Mouse (Mus musculus) embryonic facial prominence, embryonic 11.5 days (tissue): Measurements from ENCODE around the gene Il17rc. TPM values are rescaled to one million over a fixed set of nuclear protein-coding genes. Genes with fewer than 3 reads are reported as not detected.
A peak's percentile ranks its signal among the peaks of the same experiment; 100 is the strongest.

ENCODE experiments used
- ATAC-seq: fragments of 200-750 bp; cut with Nextera tagmentation; replicated peaks from 2 replicates; pipeline ENCODE4 v1.8.0; 2017; ENCODE audit warnings: low read depth; ENCODE audit not compliant: insufficient number of reproducible peaks, low FRiP score, low TSS enrichment
- DNase-seq: peaks from one replicate; pipeline ENCODE4 v3.0.0-alpha.2; 2015; ENCODE audit warnings: low spot score
- H3K27ac ChIP-seq: fragments of 300-500 bp; sonication (generic); replicated peaks from 2 replicates; pipeline ENCODE4 v1.5.1; 2014; ENCODE audit warnings: mild to moderate bottlenecking, low read depth, low read length, control low read depth
- H3K27me3 ChIP-seq: fragments of 300-500 bp; sonication (generic); 2 replicates; pipeline ENCODE4 v1.6.1; 2014; ENCODE audit warnings: mild to moderate bottlenecking, low read length, moderate library complexity, mixed read lengths; ENCODE audit not compliant: control insufficient read depth, insufficient read depth
- H3K36me3 ChIP-seq: fragments of 300-500 bp; sonication (generic); replicated peaks from 2 replicates; pipeline ENCODE4 v1.6.1; 2014; ENCODE audit warnings: low read depth, mild to moderate bottlenecking, low read length, moderate library complexity, mixed read lengths; ENCODE audit not compliant: control insufficient read depth, insufficient read depth
- H3K4me1 ChIP-seq: fragments of 300-500 bp; sonication (generic); 2 replicates; pipeline ENCODE4 v1.6.1; 2014; ENCODE audit warnings: low read length, mixed read lengths; ENCODE audit not compliant: control insufficient read depth, insufficient read depth
- H3K4me2 ChIP-seq: fragments of 300-500 bp; sonication (generic); 2 replicates; pipeline ENCODE4 v1.6.1; 2014; ENCODE audit warnings: low read depth, mild to moderate bottlenecking, control low read depth, low read length, moderate library complexity
- H3K4me3 ChIP-seq: fragments of 300-500 bp; sonication (generic); 2 replicates; pipeline ENCODE4 v1.5.1; 2014; ENCODE audit warnings: low read depth, low read length, control low read depth
- H3K9ac ChIP-seq: fragments of 300-500 bp; sonication (generic); replicated peaks from 2 replicates; pipeline ENCODE4 v1.6.1; 2014; ENCODE audit warnings: mild to moderate bottlenecking, control low read depth, low read length
- H3K9me3 ChIP-seq: fragments of 300-500 bp; sonication (generic); replicated peaks from 2 replicates; pipeline ENCODE4 v1.6.1; 2016; ENCODE audit warnings: mild to moderate bottlenecking, low read length, inconsistent platforms, mixed read lengths; ENCODE audit not compliant: control insufficient read depth
- WGBS: fragments of 180-500 bp; shearing (Covaris S2); extraction: QIAGEN DNeasy Blood & Tissue Kit; methylation state at CpG from one replicate; pipeline ENCODE4 v1.1.7; 2014; 5-methylcytosine and 5-hydroxymethylcytosine counted together
- polyA plus RNA-seq: library from polyadenylated mRNA; unstranded; fragments of >200 nt; fragmentation: Nextera tagmentation; extraction: Ambion mirVana; gene quantifications from 2 replicates; pipeline ENCODE4 v1.2.1, GENCODE M21; 2014

The Il17rc gene
- polyA plus RNA-seq, 1 experiment from 2014 or later, result 1.3 TPM

DNA sequence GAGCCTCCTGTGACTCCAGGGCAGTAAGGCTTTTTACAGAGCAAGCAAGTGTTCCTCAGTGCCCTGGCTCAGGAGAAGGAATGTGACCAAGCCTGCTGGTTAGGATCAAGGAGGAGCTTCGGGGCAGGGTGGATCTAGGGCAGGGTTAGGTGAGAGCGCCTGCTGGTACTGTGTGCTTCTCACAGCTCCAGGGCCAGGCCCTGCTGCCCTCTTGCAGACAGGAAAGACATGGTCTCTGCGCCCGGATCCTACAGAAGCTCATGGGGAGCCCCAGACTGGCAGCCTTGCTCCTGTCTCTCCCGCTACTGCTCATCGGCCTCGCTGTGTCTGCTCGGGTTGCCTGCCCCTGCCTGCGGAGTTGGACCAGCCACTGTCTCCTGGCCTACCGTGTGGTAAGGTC is 12.6 kb upstream of the Il17rc start:
- no peak for ATAC-seq
- Histone ChIP-seq H3K4me3 (no peak overlapping the region), H3K27ac (no peak overlapping the region), H3K27me3 (no peaks in the 10 kb centered on the region), H3K4me1 (no peaks in the 10 kb centered on the region), H3K9ac (no peak overlapping the region), H3K36me3 (no peaks in the 10 kb centered on the region), H3K4me2 (no peak overlapping the region; the same call in 1 of the 2 replicates), H3K9me3 (no peaks in the 10 kb centered on the region)
- 57% methylated on average over 10 of the region's 10 CpGs for WGBS
- DNase-seq, result peak; percentile 38

DNA sequence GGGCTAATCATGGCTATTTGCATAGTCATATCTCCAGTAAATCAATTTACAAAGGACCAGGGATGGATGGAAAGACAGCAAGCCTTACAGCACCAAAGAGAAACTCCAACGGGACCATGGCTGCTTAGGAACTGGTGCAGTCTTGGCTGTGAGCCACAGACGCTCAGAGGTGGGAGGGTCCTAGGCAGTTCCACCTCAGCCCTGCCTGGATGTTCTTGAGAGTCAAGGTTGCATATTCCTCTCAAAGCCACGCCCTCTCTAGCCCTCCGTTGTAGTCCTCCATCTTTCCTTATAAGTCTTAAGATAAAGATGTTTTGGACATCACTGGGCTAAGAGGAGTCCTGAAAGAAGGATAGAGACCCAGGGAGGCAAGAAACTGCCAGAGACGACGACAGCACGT is 7.2 kb upstream of the Il17rc start:
- ATAC-seq, result no peak
- Histone ChIP-seq H3K27ac (no peak overlapping the region), H3K9me3 (no peaks in the 10 kb centered on the region), H3K9ac (no peak overlapping the region), H3K4me2 (no peak overlapping the region), H3K27me3 (no peaks in the 10 kb centered on the region), H3K36me3 (no peaks in the 10 kb centered on the region), H3K4me3 (no peak overlapping the region), H3K4me1 (no peaks in the 10 kb centered on the region)
- WGBS, result 70% methylated on average over 7 of the region's 7 CpGs
- DNase-seq, result no peak

DNA sequence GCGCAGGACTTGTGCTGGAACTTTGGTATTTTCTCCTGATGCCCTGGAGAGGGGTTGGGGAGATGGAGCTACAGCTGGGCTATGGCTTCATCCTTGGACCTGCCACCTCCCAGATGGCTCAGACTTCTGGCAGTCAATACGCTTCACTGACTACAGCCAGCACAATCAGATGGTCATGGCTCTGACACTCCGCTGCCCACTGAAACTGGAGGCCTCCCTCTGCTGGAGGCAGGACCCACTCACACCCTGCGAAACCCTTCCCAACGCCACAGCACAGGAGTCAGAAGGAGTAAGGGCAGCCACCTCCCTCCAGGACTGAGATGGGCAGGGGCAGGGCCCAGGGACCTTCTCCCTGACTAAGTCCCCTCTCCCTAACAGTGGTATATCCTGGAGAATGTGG is 5.6 kb upstream of the Il17rc start:
- peaks cover 11% of the 10 kb centered on the region for H3K27me3 ChIP-seq
- H3K36me3 ChIP-seq, result no peaks in the 10 kb centered on the region
- peaks cover 6% of the 10 kb centered on the region for H3K4me1 ChIP-seq
- H3K4me3 ChIP-seq, result no peak overlapping the region
- H3K9me3 ChIP-seq, result no peaks in the 10 kb centered on the region
- no peak overlapping the region for H3K9ac ChIP-seq
- 55% methylated on average over 5 of the region's 5 CpGs for WGBS
- no peak for ATAC-seq
- H3K27ac ChIP-seq, result no peak overlapping the region
- H3K4me2 ChIP-seq, result no peak overlapping the region
- no peak for DNase-seq

DNA sequence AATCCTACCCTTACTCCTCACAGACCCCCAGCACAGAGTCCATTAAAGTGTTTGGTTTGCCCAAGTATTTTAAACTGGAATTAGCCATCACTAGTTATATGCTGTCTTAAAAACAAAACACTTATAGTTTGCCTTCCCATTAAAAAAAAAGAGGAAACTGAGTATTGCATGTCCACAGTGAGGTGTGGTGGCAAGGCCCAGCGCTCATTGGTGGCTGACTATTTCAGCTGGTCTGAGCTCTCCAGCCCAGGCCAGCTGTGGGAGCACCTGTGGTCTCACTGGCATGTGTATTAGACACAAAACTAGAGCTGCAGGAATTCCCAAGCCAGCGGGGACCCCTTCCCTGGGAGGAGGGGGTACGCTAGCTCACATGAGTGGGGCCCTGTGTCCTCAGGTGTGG is 2.7 kb upstream of the Il17rc start:
- no peaks in the 10 kb centered on the region for H3K36me3 ChIP-seq
- no peak for DNase-seq
- H3K4me2 ChIP-seq, result no peak overlapping the region

DNA sequence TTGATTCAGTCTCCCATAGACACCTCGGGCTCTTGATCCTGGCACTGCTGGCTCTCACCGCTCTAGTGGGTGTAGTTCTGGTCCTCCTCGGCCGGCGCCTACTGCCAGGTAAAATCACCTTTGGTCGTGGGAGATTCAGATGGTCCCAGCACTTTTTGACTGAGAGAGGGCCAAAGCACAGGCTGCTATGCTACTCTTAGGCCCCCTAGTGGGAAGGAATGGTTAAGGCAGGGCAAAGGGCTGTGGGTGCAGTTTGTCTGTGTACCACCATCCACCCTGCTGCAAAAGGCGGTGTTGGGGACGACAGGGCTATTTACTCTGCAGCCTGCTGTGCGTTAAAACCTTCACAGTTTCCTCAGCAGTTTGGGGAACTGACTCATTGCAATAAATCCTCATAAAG is 2.2 kb upstream of the Il17rc start:
- ATAC-seq (no peak), DNase-seq (peak; percentile 86)
- no peak overlapping the region for H3K27ac ChIP-seq
- 9% methylated on average over 9 of the region's 9 CpGs for WGBS
- peak overlapping the region; percentile 32; the same call in 1 of the 2 replicates for H3K4me3 ChIP-seq
- H3K9ac ChIP-seq, result peak overlapping the region; percentile 52; the same call in 1 of the 2 replicates
- peaks cover 6% of the 10 kb centered on the region for H3K4me1 ChIP-seq
- peaks cover 17% of the 10 kb centered on the region for H3K27me3 ChIP-seq
- no peaks in the 10 kb centered on the region for H3K36me3 ChIP-seq
- no peaks in the 10 kb centered on the region for H3K9me3 ChIP-seq
- peak overlapping the region; percentile 64 for H3K4me2 ChIP-seq

More for the DNA sequence above, 2.7 kb upstream of the Il17rc start:
- 67% methylated on average over 3 of the region's 3 CpGs for WGBS
- Histone ChIP-seq H3K4me1 (peaks cover 6% of the 10 kb centered on the region), H3K27me3 (peaks cover 17% of the 10 kb centered on the region), H3K9ac (no peak overlapping the region), H3K4me3 (no peak overlapping the region), H3K27ac (no peak overlapping the region), H3K9me3 (no peaks in the 10 kb centered on the region)
- ATAC-seq, result no peak

DNA sequence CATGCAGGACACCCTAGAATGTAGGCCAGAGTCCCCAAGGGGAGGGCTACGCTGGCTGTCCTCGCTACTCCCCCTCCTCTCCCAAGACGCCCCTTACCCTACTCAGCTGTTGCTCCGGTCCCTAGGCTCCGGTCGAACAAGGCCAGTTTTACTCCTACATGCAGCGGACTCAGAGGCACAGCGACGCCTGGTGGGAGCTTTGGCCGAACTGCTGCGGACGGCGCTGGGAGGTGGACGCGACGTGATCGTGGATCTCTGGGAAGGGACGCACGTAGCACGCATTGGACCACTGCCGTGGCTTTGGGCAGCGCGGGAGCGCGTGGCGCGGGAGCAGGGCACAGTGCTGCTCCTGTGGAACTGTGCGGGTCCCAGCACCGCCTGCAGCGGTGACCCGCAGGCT is 1.8 kb upstream of the Il17rc start:
- peak; percentile 54; the same call in 1 of the 2 replicates for ATAC-seq
- peak overlapping the region; percentile 52 for H3K9ac ChIP-seq
- no peaks in the 10 kb centered on the region for H3K36me3 ChIP-seq
- H3K27ac ChIP-seq, result no peak overlapping the region
- peaks cover 6% of the 10 kb centered on the region for H3K4me1 ChIP-seq
- WGBS, result 1% methylated on average over 31 of the region's 31 CpGs
- peak; percentile 82 for DNase-seq
- peak overlapping the region; percentile 64 for H3K4me2 ChIP-seq
- peak overlapping the region; percentile 32 for H3K4me3 ChIP-seq
- H3K9me3 ChIP-seq, result no peaks in the 10 kb centered on the region
- peaks cover 17% of the 10 kb centered on the region for H3K27me3 ChIP-seq

DNA sequence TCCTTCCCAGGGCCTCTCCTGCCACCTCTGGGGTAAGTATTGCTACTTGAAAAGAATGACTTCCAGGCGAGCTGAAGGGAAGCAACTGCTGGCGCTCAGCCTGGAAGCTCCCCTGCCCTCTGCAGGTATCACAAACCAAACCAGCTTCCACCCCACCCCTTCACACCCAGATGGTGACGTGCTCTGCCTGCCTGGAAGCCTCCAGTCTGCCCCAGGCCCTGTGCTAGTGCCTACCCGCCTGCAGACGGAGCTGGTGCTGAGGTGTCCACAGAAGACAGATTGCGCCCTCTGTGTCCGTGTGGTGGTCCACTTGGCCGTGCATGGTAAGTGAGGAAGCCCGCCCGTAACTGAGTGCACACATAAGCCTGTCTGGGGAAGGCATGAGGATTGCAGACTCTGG is 834 bp downstream of the Il17rc start:
- no peak overlapping the region for H3K9ac ChIP-seq
- peaks cover 6% of the 10 kb centered on the region for H3K4me1 ChIP-seq
- no peak overlapping the region for H3K4me3 ChIP-seq
- no peak for ATAC-seq
- WGBS, result 62% methylated on average over 10 of the region's 10 CpGs
- H3K27ac ChIP-seq, result no peak overlapping the region
- H3K9me3 ChIP-seq, result no peaks in the 10 kb centered on the region
- no peak overlapping the region for H3K4me2 ChIP-seq
- H3K36me3 ChIP-seq, result no peaks in the 10 kb centered on the region
- H3K27me3 ChIP-seq, result peaks cover 17% of the 10 kb centered on the region
- no peak for DNase-seq

DNA sequence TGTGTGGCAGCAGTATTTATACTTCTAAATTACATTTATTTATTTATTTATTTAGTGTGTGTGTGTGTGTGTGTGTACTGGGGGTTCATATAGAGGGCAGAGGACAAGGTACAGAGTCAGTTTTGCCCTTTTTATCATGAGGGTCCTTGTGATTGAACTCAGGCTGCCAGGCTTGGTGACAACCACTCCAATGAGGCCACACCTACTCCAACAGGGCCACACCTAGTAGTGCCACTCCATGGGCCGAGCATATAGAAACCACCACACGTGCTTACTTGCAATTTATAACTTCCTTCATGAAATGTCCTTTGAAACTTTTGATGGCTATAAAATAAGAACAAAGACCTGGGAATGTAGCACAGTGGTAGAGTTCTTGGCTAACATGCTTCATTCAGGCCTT is 2.0 kb downstream of the Il17rc start:
- ATAC-seq (no peak), DNase-seq (no peak)
- no peak overlapping the region for H3K4me3 ChIP-seq
- H3K9me3 ChIP-seq, result no peaks in the 10 kb centered on the region
- no peak overlapping the region for H3K9ac ChIP-seq
- no peak overlapping the region for H3K4me2 ChIP-seq
- WGBS, result 82% methylated on average over 2 of the region's 2 CpGs
- H3K36me3 ChIP-seq, result no peaks in the 10 kb centered on the region
- peaks cover 17% of the 10 kb centered on the region for H3K27me3 ChIP-seq
- H3K4me1 ChIP-seq, result peaks cover 6% of the 10 kb centered on the region
- H3K27ac ChIP-seq, result no peak overlapping the region
